Mouse (Mus musculus) layer of hippocampus, adult 18-20 months (tissue): ENCODE measurements around the gene Fbll1. TPM values are rescaled to one million over a fixed set of nuclear protein-coding genes. Genes with fewer than 3 reads are reported as not detected.
"Not testable (repeated sequence)": the region's sequence is repeated elsewhere in the genome, so short reads cannot be mapped to it uniquely, and the experiment has no call there.

ENCODE experiments used
- DNase-seq, 2 experiments: peaks; one replicate each; pipeline ENCODE4 v3.0.0; 2022; ENCODE audit warnings: low spot score in 2 of 2
- long read RNA-seq: library from polyadenylated mRNA; stranded (forward); transcript quantifications from one replicate; pipeline ENCODE4 v2.0.0, GENCODE M21; 2021
- total RNA-seq, 2 experiments: library from RNA; stranded (reverse); gene quantifications; 2 replicates each; pipeline ENCODE4 v1.2.3; 2021

Fbll1 gene
- total RNA-seq, result 10 to 100 TPM; 44.5 to 46.2 TPM
- long read RNA-seq, transcript Fbll1-201 (1 exons, 1,503 nt), result major isoform, 52 of 52 reads
- long read RNA-seq, partial matches to known transcripts, result 0 of 52 reads
- long read RNA-seq, other reads (novel, unspliced or antisense), result 0 of 52 reads

- peak in 1 of 2 experiments; percentile 21 for DNase-seq
Observed at GRCm38 (mm10) chr11:35798874-35799273, at the start of gene Fbll1. TSS of gene Fbll1 (minus strand) at chr11:35798884.

GRCm38 (mm10) chr11:35844299-35844698, 45.6 kb upstream of the Fbll1 start:
- DNase-seq, result no peak

GRCm38 (mm10) chr11:35842560-35842959, 43.9 kb upstream of the Fbll1 start:
- not testable (repeated sequence) for DNase-seq

GRCm38 (mm10) chr11:35841738-35842325, 43.1 kb upstream of the Fbll1 start:
- DNase-seq, result no peak

- not testable (repeated sequence) for DNase-seq
Observed at GRCm38 (mm10) chr11:35840806-35841205, 42.1 kb upstream of the Fbll1 start.

GRCm38 (mm10) chr11:35840282-35840681, 41.6 kb upstream of the Fbll1 start:
- no peak for DNase-seq

GRCm38 (mm10) chr11:35838345-35839338, 40.0 kb upstream of the Fbll1 start:
- peak; percentile 33 to 72 for DNase-seq

GRCm38 (mm10) chr11:35837156-35838126, 38.8 kb upstream of the Fbll1 start:
- DNase-seq, result no peak

- DNase-seq, result peak; percentile 93 to 97
Observed at GRCm38 (mm10) chr11:35834022-35834760, 35.5 kb upstream of the Fbll1 start, which contains the start of gene Rars. TSS of gene Rars (minus strand) at chr11:35834506.

- no peak for DNase-seq
Observed at GRCm38 (mm10) chr11:35833270-35833669, 34.6 kb upstream of the Fbll1 start.

GRCm38 (mm10) chr11:35832139-35832538, 33.5 kb upstream of the Fbll1 start:
- DNase-seq, result no peak

GRCm38 (mm10) chr11:35827714-35828113, 29.0 kb upstream of the Fbll1 start:
- DNase-seq, result no peak

GRCm38 (mm10) chr11:35816316-35816715, 17.6 kb upstream of the Fbll1 start:
- no peak for DNase-seq

- DNase-seq, result no peak
Observed at GRCm38 (mm10) chr11:35811458-35811857, 12.8 kb upstream of the Fbll1 start.

- no peak for DNase-seq
Observed at GRCm38 (mm10) chr11:35801332-35801731, 2.6 kb upstream of the Fbll1 start.

- DNase-seq, result peak; percentile 74 to 85
Observed at GRCm38 (mm10) chr11:35798495-35798820, 226 bp downstream of the Fbll1 start.

GRCm38 (mm10) chr11:35797751-35798494, 761 bp downstream of the Fbll1 start:
- DNase-seq, result peak; percentile 25 to 49

GRCm38 (mm10) chr11:35792800-35793199, 5.9 kb downstream of the Fbll1 start:
- not testable (repeated sequence) for DNase-seq

- no peak for DNase-seq
Observed at GRCm38 (mm10) chr11:35788443-35788842, 10.2 kb downstream of the Fbll1 start.
